Mouse (Mus musculus): ENCODE results near the gene Ammecr1. TPM values are rescaled to one million over a fixed set of nuclear protein-coding genes. Genes with fewer than 3 reads are reported as not detected.

Gene Ammecr1
- total and polyA plus RNA-seq, 3 experiments, result 6.2 to 37.4 (median 7.9) TPM

GRCm38 (mm10) chrX:142972443-142972970 is 6.0 kb upstream of the Ammecr1 start:
- ATAC-seq (ENCODE audit: extremely low read depth, insufficient number of reproducible peaks, low FRiP score, poor library complexity, severe bottlenecking), result peak; percentile 99
- no peak overlapping the region; the same call in 1 of the 2 replicates for H3K4me3 ChIP-seq (ENCODE audit: low read depth, low read length)

GRCm38 (mm10) chrX:142971759-142972158 is 5.2 kb upstream of the Ammecr1 start:
- no peak for ATAC-seq (ENCODE audit: extremely low read depth, insufficient number of reproducible peaks, low FRiP score, poor library complexity, severe bottlenecking)
- TF ChIP-seq POLR2AphosphoS5 (IDR thresholded peaks at IDR 0.05; ENCODE audit: insufficient replicate concordance, low read depth, low read length), result no peak
- TF ChIP-seq TAL1 (conservative IDR thresholded peaks at IDR 0.05; ENCODE audit: low read depth, low read length), result no peak
- no peak for TF ChIP-seq GATA1 (IDR thresholded peaks at IDR 0.05; ENCODE audit: borderline replicate concordance, low read length)
- TF ChIP-seq CTCF (IDR thresholded peaks at IDR 0.05; ENCODE audit: low read depth, low read length), result no peak
- no peak for TF ChIP-seq GATA2 (IDR thresholded peaks at IDR 0.05; ENCODE audit: borderline replicate concordance, low read depth, low read length)
- H3K36me3 ChIP-seq (replicated peaks), result no peaks in the 10 kb centered on the region
- H3K4me3 ChIP-seq (ENCODE audit: low read depth, low read length), result no peak overlapping the region
- H3K9me3 ChIP-seq (replicated peaks), result no peaks in the 10 kb centered on the region
- no peaks in the 10 kb centered on the region for H3K27me3 ChIP-seq (ENCODE audit: insufficient read depth, low read length)
- DNase-seq (ENCODE audit: low spot score), result no peak
- H3K4me1 ChIP-seq (ENCODE audit: insufficient read depth, low read depth, low read length), result peaks cover 8% of the 10 kb centered on the region

More at GRCm38 (mm10) chrX:142972443-142972970, 6.0 kb upstream of the Ammecr1 start:
- DNase-seq (ENCODE audit: low spot score), result no peak
- TF ChIP-seq CTCF (IDR thresholded peaks at IDR 0.05; ENCODE audit: low read depth, low read length) (no peak), POLR2AphosphoS5 (IDR thresholded peaks at IDR 0.05; ENCODE audit: insufficient replicate concordance, low read depth, low read length) (no peak), GATA1 (IDR thresholded peaks at IDR 0.05; ENCODE audit: borderline replicate concordance, low read length) (no peak), GATA2 (IDR thresholded peaks at IDR 0.05; ENCODE audit: borderline replicate concordance, low read depth, low read length) (no peak), TAL1 (conservative IDR thresholded peaks at IDR 0.05; ENCODE audit: low read depth, low read length) (no peak)
- no peaks in the 10 kb centered on the region for H3K9me3 ChIP-seq (replicated peaks)
- no peaks in the 10 kb centered on the region for H3K27me3 ChIP-seq (ENCODE audit: insufficient read depth, low read length)
- H3K36me3 ChIP-seq (replicated peaks), result no peaks in the 10 kb centered on the region
- H3K4me1 ChIP-seq (ENCODE audit: insufficient read depth, low read depth, low read length), result peaks cover 8% of the 10 kb centered on the region

GRCm38 (mm10) chrX:142967067-142967466 is 539 bp upstream of the Ammecr1 start:
- ATAC-seq (ENCODE audit: extremely low read depth, insufficient number of reproducible peaks, low FRiP score, poor library complexity, severe bottlenecking) (no peak), DNase-seq (ENCODE audit: low spot score) (no peak)
- peak overlapping the region; percentile 81; the same call in 1 of the 2 replicates for H3K4me3 ChIP-seq (ENCODE audit: low read depth, low read length)
- H3K9me3 ChIP-seq (replicated peaks), result no peaks in the 10 kb centered on the region
- no peaks in the 10 kb centered on the region for H3K27me3 ChIP-seq (ENCODE audit: insufficient read depth, low read length)
- no peak for TF ChIP-seq GATA1 (IDR thresholded peaks at IDR 0.05; ENCODE audit: borderline replicate concordance, low read length)
- H3K4me1 ChIP-seq (ENCODE audit: insufficient read depth, low read depth, low read length), result peaks cover 2% of the 10 kb centered on the region; the same call in 1 of the 2 replicates
- H3K36me3 ChIP-seq (replicated peaks), result peaks cover 5% of the 10 kb centered on the region

- no peaks in the 10 kb centered on the region for H3K9me3 ChIP-seq (replicated peaks)
- peak; percentile 3 for DNase-seq (ENCODE audit: low spot score)
- no peak for ATAC-seq (ENCODE audit: extremely low read depth, insufficient number of reproducible peaks, low FRiP score, poor library complexity, severe bottlenecking)
Observed at GRCm38 (mm10) chrX:142965236-142966007, 1.1 kb downstream of the Ammecr1 start.

GRCm38 (mm10) chrX:142960434-142960833 is 6.1 kb downstream of the Ammecr1 start:
- Histone ChIP-seq H3K36me3 (replicated peaks) (peaks cover 22% of the 10 kb centered on the region), H3K9me3 (replicated peaks) (no peaks in the 10 kb centered on the region), H3K4me3 (ENCODE audit: low read depth, low read length) (no peak overlapping the region), H3K27me3 (ENCODE audit: insufficient read depth, low read length) (no peaks in the 10 kb centered on the region), H3K4me1 (ENCODE audit: insufficient read depth, low read depth, low read length) (peaks cover 2% of the 10 kb centered on the region; the same call in 1 of the 2 replicates)
- no peak for ATAC-seq (ENCODE audit: extremely low read depth, insufficient number of reproducible peaks, low FRiP score, poor library complexity, severe bottlenecking)
- no peak for DNase-seq (ENCODE audit: low spot score)
- TF ChIP-seq POLR2AphosphoS5 (IDR thresholded peaks at IDR 0.05; ENCODE audit: insufficient replicate concordance, low read depth, low read length) (no peak), CTCF (IDR thresholded peaks at IDR 0.05; ENCODE audit: low read depth, low read length) (no peak), TAL1 (conservative IDR thresholded peaks at IDR 0.05; ENCODE audit: low read depth, low read length) (no peak), GATA2 (IDR thresholded peaks at IDR 0.05; ENCODE audit: borderline replicate concordance, low read depth, low read length) (no peak), GATA1 (IDR thresholded peaks at IDR 0.05; ENCODE audit: borderline replicate concordance, low read length) (no peak)

More at GRCm38 (mm10) chrX:142965236-142966007, 1.1 kb downstream of the Ammecr1 start:
- Histone ChIP-seq H3K27me3 (ENCODE audit: insufficient read depth, low read length) (no peaks in the 10 kb centered on the region), H3K4me3 (ENCODE audit: low read depth, low read length) (peak overlapping the region; percentile 81), H3K4me1 (ENCODE audit: insufficient read depth, low read depth, low read length) (peaks cover 2% of the 10 kb centered on the region; the same call in 1 of the 2 replicates), H3K36me3 (replicated peaks) (peaks cover 5% of the 10 kb centered on the region)
- TF ChIP-seq CTCF (IDR thresholded peaks at IDR 0.05; ENCODE audit: low read depth, low read length) (no peak), GATA1 (IDR thresholded peaks at IDR 0.05; ENCODE audit: borderline replicate concordance, low read length) (no peak), GATA2 (IDR thresholded peaks at IDR 0.05; ENCODE audit: borderline replicate concordance, low read depth, low read length) (no peak), TAL1 (conservative IDR thresholded peaks at IDR 0.05; ENCODE audit: low read depth, low read length) (no peak), POLR2AphosphoS5 (IDR thresholded peaks at IDR 0.05; ENCODE audit: insufficient replicate concordance, low read depth, low read length) (no peak)

- H3K36me3 ChIP-seq (replicated peaks), result peaks cover 22% of the 10 kb centered on the region
- H3K9me3 ChIP-seq (replicated peaks), result no peaks in the 10 kb centered on the region
Observed at GRCm38 (mm10) chrX:142959674-142960307, 6.7 kb downstream of the Ammecr1 start.

More at GRCm38 (mm10) chrX:142959674-142960307, 6.7 kb downstream of the Ammecr1 start:
- peaks cover 2% of the 10 kb centered on the region; the same call in 1 of the 2 replicates for H3K4me1 ChIP-seq (ENCODE audit: insufficient read depth, low read depth, low read length)
- ATAC-seq (ENCODE audit: extremely low read depth, insufficient number of reproducible peaks, low FRiP score, poor library complexity, severe bottlenecking) (no peak; the same call in 1 of the 2 replicates), DNase-seq (ENCODE audit: low spot score) (no peak)
- TF ChIP-seq TAL1 (conservative IDR thresholded peaks at IDR 0.05; ENCODE audit: low read depth, low read length) (no peak), GATA1 (IDR thresholded peaks at IDR 0.05; ENCODE audit: borderline replicate concordance, low read length) (no peak), POLR2AphosphoS5 (IDR thresholded peaks at IDR 0.05; ENCODE audit: insufficient replicate concordance, low read depth, low read length) (no peak), GATA2 (IDR thresholded peaks at IDR 0.05; ENCODE audit: borderline replicate concordance, low read depth, low read length) (no peak), CTCF (IDR thresholded peaks at IDR 0.05; ENCODE audit: low read depth, low read length) (no peak)
- H3K4me3 ChIP-seq (ENCODE audit: low read depth, low read length), result no peak overlapping the region
- H3K27me3 ChIP-seq (ENCODE audit: insufficient read depth, low read length), result no peaks in the 10 kb centered on the region
